Mouse (Mus musculus) heart, postnatal 10 days (tissue): ENCODE data around the gene Napsa. TPM values are rescaled to one million over a fixed set of nuclear protein-coding genes. Genes with fewer than 3 reads are reported as not detected.

Experiments
- DNase-seq, 2 experiments: peaks; one replicate each; pipeline ENCODE4 v3.0.0; 2021
- intact Hi-C: fragments of 180-260 bp; cut with DNase I; formaldehyde crosslinking; loops from one replicate; pipeline ENCODE4 v1.15.1; 2025
- microRNA-seq, 2 experiments: library from miRNA; unstranded; fragments of <30 nt; microRNA quantifications; one replicate each; pipeline ENCODE4 v1.2.0; 2022
- total RNA-seq, 2 experiments: library from RNA; stranded (reverse); gene quantifications; 2 replicates each; pipeline ENCODE4 v1.2.3; 2021

The Napsa gene
- total RNA-seq, 2 experiments from 2014 or later: 0.43 to 1.4 TPM

DNA sequence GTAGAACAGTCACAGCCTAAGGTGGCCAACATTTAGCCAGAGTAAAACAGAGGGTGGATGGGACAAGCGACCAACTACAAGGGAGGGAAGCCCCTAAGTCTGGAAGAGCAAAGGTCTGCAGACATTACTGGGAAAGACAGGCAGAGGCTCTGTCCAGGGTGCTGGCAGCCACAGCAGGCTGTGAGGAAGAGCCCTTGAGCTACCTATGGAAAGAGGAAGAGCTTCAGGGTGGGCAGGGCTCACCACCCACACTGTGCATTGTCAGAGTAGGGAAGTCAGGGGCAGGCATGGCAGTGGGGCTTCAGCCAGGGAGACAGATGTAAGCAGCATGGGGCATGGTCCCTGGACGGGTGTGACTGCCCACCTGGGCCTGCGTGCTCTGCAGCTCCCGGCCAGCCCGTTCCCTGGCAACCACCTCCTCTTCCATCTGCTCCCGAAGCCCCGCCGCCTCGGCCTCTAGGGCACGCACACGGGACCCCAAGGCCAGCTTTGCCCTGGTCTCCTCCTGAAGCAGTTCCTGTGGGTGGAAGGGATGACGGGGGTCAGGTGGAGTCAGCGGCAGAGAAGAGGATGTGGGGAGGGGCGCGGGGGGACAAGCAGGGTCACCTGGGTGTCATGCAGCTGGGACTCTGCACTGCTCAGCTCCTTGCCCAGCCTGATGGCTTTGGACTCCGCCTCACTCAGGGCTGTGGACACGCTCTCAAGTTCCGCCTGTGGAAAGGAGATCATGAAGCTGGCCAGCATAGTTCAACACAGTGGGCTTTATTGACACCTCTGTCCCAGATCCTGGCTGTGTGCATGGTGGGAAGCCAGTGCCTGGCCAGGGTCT, 51.7 kb downstream of the Napsa start:
- no peak for DNase-seq
- intact Hi-C loops: no loop called here

DNA sequence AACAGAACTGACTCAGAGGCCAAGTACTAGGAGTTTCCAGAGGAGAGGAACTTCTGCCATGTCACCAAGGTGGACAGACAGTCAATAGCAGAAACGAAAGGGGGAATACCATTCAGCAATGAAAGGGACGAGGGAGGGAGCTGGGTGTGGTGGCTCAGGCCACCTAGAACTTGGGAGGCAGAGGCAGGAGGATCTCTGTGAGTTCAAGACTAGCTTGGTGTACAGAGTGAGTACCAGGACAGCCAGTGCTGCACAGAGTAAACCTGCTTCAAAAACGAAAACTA, 52.3 kb downstream of the Napsa start:
- intact Hi-C loops: no loop called here

DNA sequence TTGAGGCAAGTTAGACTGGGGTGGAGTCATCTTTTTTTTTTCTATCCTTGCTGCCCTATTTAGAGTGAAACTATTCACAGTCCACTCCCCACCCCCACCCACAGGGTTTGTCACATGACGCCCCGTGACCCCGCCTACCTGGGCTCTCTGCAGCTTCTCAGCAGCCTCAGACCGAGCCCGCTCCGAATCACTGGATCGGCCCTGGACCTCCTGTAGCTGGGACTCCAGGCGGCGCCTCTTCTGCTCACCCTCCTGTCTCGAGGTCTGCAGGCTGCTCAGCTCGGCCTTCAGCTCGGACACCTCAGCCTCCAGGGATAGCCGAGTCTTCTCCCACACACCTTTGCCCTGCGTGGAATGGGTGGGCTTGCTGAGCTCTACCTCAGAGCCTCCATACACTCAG, 52.6 kb downstream of the Napsa start:
- intact Hi-C loops: no loop called here
- no peak for DNase-seq

More for the DNA sequence above, 52.3 kb downstream of the Napsa start:
- no peak for DNase-seq

DNA sequence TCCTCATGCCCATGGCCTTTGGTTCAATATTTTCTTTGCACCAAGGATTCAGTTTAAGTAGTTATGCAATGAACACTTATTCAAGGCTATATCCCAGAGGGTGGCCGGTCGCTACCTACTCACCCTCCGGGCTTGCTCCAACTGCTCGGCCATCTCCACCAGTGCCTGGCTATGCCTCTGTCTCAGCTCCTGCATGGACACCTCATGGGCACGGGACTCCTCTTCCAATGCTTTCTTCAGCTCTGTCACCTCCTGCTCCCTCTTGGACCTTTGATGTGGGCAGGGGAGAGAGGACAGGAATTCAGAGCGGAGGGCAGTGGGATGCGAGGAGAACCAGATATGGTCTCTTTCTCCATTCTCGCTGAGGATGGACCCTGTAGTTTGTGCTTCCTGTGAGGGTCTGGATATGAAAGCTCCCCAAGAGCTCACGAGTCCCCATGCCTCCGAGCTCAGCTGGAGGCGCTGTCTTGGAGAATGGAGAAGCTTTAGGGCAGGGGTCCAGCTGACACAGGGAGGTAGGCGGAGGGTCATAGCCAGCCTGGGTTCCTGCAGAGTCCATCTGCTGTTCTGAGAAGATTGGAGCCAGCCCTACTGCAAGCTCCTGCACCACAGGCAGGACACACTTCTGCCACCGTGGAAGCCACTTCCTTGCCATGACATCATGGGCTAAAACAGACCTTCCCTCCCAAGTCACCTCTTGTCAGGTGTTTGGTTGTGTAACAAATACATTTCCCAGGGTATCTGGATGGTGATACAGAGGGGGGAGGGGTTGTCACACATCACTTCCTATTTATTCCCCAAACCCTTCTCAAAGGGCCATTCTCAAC, 53.3 kb downstream of the Napsa start:
- no peak for DNase-seq
- intact Hi-C loops: no loop called here

DNA sequence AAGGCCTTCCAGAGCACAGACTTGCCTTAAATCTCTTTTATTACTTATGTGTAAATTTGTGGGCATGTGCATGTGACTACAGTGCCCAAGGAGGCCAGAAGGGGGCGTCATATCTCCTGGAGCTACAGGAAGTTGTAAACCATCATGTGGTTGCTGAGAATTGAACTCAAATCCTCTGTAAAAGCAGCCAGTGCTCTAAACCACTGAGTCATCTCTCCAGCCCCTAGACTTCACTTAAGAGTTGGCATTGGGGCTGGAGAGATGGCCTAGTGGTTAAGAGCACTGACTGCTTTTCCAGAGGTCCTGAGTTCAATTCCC, 53.8 kb downstream of the Napsa start:
- intact Hi-C loops: no loop called here

DNA sequence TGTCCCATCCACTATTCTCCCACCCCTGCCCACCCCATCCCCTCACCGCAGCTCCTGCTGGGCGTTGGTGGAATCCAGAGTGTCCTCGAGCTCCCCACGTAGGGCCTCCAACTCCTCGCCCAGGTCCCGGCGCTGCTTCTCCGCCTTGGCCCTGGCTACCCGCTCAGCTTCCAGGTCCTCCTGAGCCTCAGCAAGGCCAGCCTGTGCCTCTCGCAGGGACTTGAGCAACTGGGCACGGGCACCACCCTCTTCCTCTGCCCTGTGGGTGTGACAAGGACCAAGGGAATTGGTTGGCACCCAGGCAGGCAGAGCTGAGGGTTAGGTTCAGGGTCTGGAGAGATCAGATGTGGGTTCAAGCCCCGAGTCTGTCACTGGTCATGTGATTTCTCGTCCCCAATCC, 54.8 kb downstream of the Napsa start:
- intact Hi-C loops: no loop called here

More for the DNA sequence above, 53.8 kb downstream of the Napsa start:
- DNase-seq: no peak

DNA sequence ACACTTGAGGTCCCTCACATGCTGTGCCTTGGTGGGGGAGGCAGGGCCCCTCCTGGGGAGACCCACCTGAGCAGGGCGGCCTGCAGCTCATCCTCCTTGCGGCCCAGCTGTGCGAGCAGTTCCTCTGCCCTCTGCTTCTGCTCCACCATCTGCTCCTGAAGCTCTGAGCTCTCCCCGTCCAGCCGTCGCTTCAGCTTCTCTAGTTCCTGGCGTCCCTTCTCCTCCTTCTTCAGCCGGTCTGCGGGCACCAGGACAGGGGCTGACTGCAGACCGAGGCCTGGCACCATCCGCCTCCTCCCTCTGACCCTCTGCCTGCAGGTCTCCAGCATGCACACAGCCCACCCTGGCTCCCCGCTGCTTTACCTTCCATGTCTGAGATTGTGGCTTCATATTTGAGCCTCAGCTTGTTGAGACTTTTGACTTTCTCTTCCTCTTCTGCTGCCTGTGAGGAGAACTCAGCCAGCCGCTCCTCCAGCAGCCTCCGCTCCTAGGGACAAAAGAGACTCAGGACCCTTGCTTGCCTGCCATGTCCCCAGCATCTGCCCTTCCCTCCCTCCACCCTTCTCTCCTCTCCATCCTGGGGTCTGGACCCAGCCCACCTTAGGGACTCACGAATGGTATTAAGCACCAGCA, 56.3 kb downstream of the Napsa start:
- intact Hi-C loops: no loop called here
- no peak for DNase-seq

More for the DNA sequence above, 54.8 kb downstream of the Napsa start:
- DNase-seq: no peak

DNA sequence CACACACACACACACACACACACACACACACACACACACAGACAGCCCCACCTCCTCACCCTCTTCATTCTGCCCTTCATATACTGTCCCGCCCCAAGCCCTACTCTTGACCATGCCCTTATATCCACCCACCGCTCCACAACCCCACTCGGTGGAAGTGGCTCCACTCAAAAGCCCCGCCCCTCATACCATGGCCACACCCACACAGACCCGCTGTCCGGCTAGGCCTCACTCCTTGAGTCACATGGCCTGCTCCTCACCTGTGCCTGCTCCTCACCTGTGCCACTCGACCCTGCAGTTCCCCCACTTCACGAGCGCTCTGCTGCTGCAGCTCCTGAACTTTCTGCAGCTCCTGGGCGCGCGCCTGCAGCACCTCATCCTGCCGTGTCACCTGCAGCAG, 58.3 kb downstream of the Napsa start:
- no peak for DNase-seq
- intact Hi-C loops: no loop called here

DNA sequence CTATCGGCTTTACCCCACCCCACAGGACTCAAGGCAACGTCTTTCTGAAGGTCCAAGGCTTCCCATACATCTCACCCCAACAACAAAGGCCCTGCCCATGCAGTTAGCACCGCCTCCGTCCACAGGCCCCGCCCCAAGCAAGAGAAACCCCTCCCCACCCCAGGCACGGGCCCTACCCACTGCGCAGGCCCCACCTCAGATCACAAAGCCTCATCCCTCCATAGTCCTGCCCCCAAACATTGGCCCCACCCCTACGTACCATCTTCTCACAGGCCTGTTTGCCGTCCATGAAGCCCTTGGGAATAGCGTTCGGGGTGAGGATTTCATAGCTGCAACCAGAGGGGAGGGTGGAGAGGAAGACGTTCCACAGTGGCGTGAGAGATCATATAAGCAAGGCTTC, 60.5 kb downstream of the Napsa start:
- DNase-seq: no peak
- intact Hi-C loops: no loop called here

DNA sequence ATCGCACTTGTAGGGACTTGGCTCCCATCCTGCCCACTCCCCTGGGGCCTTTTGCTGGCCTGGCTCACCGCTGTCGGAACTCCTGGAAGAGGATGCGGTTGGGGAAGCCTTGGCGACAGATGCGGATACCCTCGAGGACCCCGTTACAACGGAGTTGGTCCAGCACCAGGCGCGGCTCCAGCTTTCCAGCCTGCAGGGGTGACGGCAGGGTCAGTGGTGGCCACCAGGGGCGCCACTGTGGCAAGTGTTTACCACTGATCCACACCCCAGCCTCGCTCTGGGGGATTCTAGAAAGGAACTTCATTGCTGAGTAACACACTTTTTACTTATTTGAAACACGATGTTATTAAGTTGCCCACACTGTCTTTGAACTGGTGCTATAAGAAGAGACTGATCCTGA, 61.2 kb downstream of the Napsa start:
- peak in 1 of 2 experiments; percentile 34 for DNase-seq
- intact Hi-C loops: no loop called here

Small RNAs within 50 kb of the gene (microRNA-seq; reads per million reads assigned to microRNA genes)
- 0 reads per million in 2 experiments for gene Mir7053

Other genes with a start within 250 kb of the Napsa start
- gene Syt3, start 188.3 kb upstream of the Napsa start, total RNA-seq: 1 to 10 TPM in 1 of 2 experiments, under 1 TPM in 1; 0.74 to 1.3 TPM
- under 1 TPM in 1 of 2 experiments, not detected in 1; 0.40 TPM for gene 1700008O03Rik, start 186.6 kb upstream of the Napsa start, total RNA-seq
- gene Lrrc4b, start 143.4 kb upstream of the Napsa start, total RNA-seq: 10 to 100 TPM; 28.3 to 39.0 TPM
- under 1 TPM; 0.79 to 0.93 TPM for gene Aspdh, start 107.0 kb upstream of the Napsa start, total RNA-seq
- 10 to 100 TPM; 70.3 to 79.0 TPM for gene Josd2, start 104.4 kb upstream of the Napsa start, total RNA-seq
- gene Emc10, start 75.9 kb upstream of the Napsa start, total RNA-seq: 100 to 1,000 TPM; 101 to 102 TPM
- 1 to 10 TPM; 5.1 to 6.0 TPM for gene Fam71e1, start 75.8 kb upstream of the Napsa start, total RNA-seq
- gene Mybpc2, start 47.7 kb upstream of the Napsa start, total RNA-seq: 10 to 100 TPM; 16.3 to 22.2 TPM
- 1 to 10 TPM; 1.1 to 1.3 TPM for gene Spib, start 40.3 kb upstream of the Napsa start, total RNA-seq
- 10 to 100 TPM; 18.7 to 24.5 TPM for gene Pold1, start 23.5 kb upstream of the Napsa start, total RNA-seq
- gene Nr1h2, start 18.4 kb upstream of the Napsa start, total RNA-seq: 10 to 100 TPM; 45.1 to 49.0 TPM
- gene Kcnc3, start 18.3 kb downstream of the Napsa start, total RNA-seq: under 1 TPM; 0.35 to 0.36 TPM
- gene Myh14, start 98.5 kb downstream of the Napsa start, total RNA-seq: 10 to 100 TPM; 37.0 to 46.2 TPM
- gene Izumo2, start 136.4 kb downstream of the Napsa start, total RNA-seq: not detected
- gene Vrk3, start 176.0 kb downstream of the Napsa start, total RNA-seq: 10 to 100 TPM; 24.7 to 28.3 TPM
- gene Zfp473, start 178.7 kb downstream of the Napsa start, total RNA-seq: under 1 TPM; 0.12 to 0.35 TPM
- gene Nup62, start 243.7 kb downstream of the Napsa start, total RNA-seq: 10 to 100 TPM; 44.3 to 45.1 TPM
- gene Il4i1, start 244.0 kb downstream of the Napsa start, total RNA-seq: 1 to 10 TPM; 1.3 to 1.8 TPM
- gene Atf5, start 244.3 kb downstream of the Napsa start, total RNA-seq: 10 to 100 TPM; 50.4 to 51.3 TPM